Mouse (Mus musculus): ENCODE results near the gene Ablim1. TPM values are rescaled to one million over a fixed set of nuclear protein-coding genes. Genes with fewer than 3 reads are reported as not detected.

Ablim1 gene
- polyA plus RNA-seq, 1 experiment from 2014 or later, result 29.2 TPM

GRCm38 (mm10) chr19:57007291-57007690 is 307.4 kb downstream of the Ablim1 start:
- H3K4me2 ChIP-seq (ENCODE audit: low read depth, low read length), result peak overlapping the region; percentile 96
- H3K27me3 ChIP-seq (replicated peaks; ENCODE audit: control insufficient read depth, insufficient read depth, low read length), result peaks cover 5% of the 10 kb centered on the region; the same call in 1 of the 2 replicates
- 0 out of 2 replicates have a peak overlapping the region, but pooled peaks have one; percentile 13 for H3K27ac ChIP-seq (ENCODE audit: low read length)
- peak overlapping the region; percentile 68 for H3K4me3 ChIP-seq (ENCODE audit: low read length)
- no peaks in the 10 kb centered on the region for H3K9me3 ChIP-seq (ENCODE audit: control insufficient read depth, low read length)
- no peak for ATAC-seq
- H3K4me1 ChIP-seq (ENCODE audit: control insufficient read depth, insufficient read depth, low read length), result peaks cover 12% of the 10 kb centered on the region
- H3K36me3 ChIP-seq (ENCODE audit: control insufficient read depth, insufficient read depth, low read length), result no peaks in the 10 kb centered on the region
- H3K9ac ChIP-seq (ENCODE audit: low read depth, low read length), result peak overlapping the region; percentile 77
- WGBS, result 65% methylated on average over 16 of the region's 16 CpGs

DNA sequence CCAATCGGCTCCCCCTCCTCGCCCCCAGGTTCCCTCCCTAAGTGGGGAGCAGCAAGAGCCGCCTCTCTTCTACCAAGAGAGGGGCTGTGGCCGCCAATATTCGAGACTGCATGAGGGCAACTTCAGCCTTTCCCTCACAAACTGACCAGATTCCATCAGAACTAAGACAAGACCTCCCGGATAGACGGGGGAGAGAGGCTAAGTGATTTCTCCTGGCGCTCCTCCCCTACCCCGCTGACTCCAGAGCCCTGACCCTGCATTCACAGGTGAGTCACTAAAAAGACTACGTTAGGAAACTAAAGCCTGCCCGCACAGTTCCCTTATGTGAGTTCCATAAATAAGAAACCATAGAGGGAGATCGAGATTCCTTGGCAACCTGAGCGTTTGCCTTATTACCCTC is 307.9 kb downstream of the Ablim1 start:
- Histone ChIP-seq H3K9ac (ENCODE audit: low read depth, low read length) (peak overlapping the region; percentile 51), H3K4me1 (ENCODE audit: control insufficient read depth, insufficient read depth, low read length) (peaks cover 12% of the 10 kb centered on the region), H3K4me3 (ENCODE audit: low read length) (peak overlapping the region; percentile 68), H3K27ac (ENCODE audit: low read length) (no peak overlapping the region), H3K4me2 (ENCODE audit: low read depth, low read length) (peak overlapping the region; percentile 96), H3K9me3 (ENCODE audit: control insufficient read depth, low read length) (no peaks in the 10 kb centered on the region), H3K36me3 (ENCODE audit: control insufficient read depth, insufficient read depth, low read length) (no peaks in the 10 kb centered on the region), H3K27me3 (replicated peaks; ENCODE audit: control insufficient read depth, insufficient read depth, low read length) (peaks cover 5% of the 10 kb centered on the region; the same call in 1 of the 2 replicates)
- no peak for ATAC-seq
- 53% methylated on average over 13 of the region's 13 CpGs for WGBS

DNA sequence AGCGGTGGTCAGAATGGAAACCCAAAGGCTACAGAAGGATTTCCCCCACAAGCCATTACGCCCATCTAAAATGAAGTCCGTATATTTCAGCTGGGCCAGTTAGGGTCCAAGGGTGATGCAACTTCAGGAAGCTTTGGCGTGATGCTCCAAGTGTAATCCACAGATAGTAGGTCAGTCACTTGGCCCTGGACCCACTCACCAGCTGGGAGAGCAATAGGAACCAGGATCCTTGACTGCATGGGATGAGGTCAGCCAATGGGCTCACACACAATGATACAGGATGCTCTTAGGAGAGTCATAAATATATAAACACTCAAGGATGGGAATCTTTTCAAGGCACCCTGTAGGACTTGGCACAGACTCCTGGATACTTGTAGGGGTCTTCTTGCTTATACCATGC is 309.7 kb downstream of the Ablim1 start:
- H3K4me1 ChIP-seq (ENCODE audit: control insufficient read depth, insufficient read depth, low read length), result peaks cover 12% of the 10 kb centered on the region
- no peak overlapping the region for H3K4me3 ChIP-seq (ENCODE audit: low read length)
- no peak overlapping the region for H3K9ac ChIP-seq (ENCODE audit: low read depth, low read length)
- H3K27ac ChIP-seq (ENCODE audit: low read length), result no peak overlapping the region
- 80% methylated on average over 4 of the region's 4 CpGs for WGBS
- no peaks in the 10 kb centered on the region for H3K9me3 ChIP-seq (ENCODE audit: control insufficient read depth, low read length)
- no peak for ATAC-seq
- no peaks in the 10 kb centered on the region for H3K36me3 ChIP-seq (ENCODE audit: control insufficient read depth, insufficient read depth, low read length)
- peaks cover 5% of the 10 kb centered on the region; the same call in 1 of the 2 replicates for H3K27me3 ChIP-seq (replicated peaks; ENCODE audit: control insufficient read depth, insufficient read depth, low read length)
- no peak overlapping the region for H3K4me2 ChIP-seq (ENCODE audit: low read depth, low read length)

GRCm38 (mm10) chr19:57003460-57003810 is 311.3 kb downstream of the Ablim1 start:
- 38% methylated on average over 7 of the region's 7 CpGs for WGBS
- Histone ChIP-seq H3K9ac (ENCODE audit: low read depth, low read length) (no peak overlapping the region; the same call in 1 of the 2 replicates), H3K27me3 (replicated peaks; ENCODE audit: control insufficient read depth, insufficient read depth, low read length) (peaks cover 5% of the 10 kb centered on the region; the same call in 1 of the 2 replicates), H3K4me3 (ENCODE audit: low read length) (no peak overlapping the region), H3K36me3 (ENCODE audit: control insufficient read depth, insufficient read depth, low read length) (no peaks in the 10 kb centered on the region), H3K4me1 (ENCODE audit: control insufficient read depth, insufficient read depth, low read length) (peaks cover 13% of the 10 kb centered on the region), H3K4me2 (ENCODE audit: low read depth, low read length) (no peak overlapping the region), H3K9me3 (ENCODE audit: control insufficient read depth, low read length) (no peaks in the 10 kb centered on the region), H3K27ac (ENCODE audit: low read length) (peak overlapping the region; percentile 60)
- 0 out of 2 replicates have a peak, but pooled peaks have one; percentile 6 for ATAC-seq

DNA sequence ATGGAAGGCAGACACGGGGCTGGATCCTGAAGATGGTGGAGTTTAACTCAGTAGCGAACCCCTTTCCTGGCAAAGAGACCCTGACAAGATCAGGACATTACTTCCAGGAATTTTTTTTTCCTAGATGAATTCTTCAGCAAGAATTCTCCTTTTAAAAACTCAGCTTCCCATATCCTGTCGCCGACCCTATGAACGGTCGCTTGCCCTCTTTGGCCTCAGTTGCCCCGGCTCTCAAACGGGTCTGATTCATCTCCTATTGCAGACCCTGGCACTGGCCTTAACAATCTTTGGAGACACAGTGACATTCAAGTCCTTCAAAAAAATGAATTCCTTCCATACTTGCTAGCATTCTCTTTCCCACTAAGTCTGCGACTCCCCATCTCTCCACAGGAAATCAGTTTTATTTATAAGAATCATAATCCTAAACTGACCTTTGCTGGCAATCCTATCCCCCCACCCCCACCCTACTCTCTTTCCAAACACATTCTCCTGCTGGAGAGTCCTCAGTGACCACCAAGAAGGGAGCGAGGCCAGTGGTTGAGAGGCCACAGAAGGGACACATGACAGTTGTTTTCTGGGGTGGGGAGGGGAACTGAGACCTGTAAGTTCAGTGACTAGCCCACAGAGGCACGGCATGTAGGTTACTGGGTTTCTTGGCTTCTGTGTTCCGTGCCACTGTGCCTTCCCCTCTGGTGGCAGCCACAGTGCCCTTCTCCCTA is 311.8 kb downstream of the Ablim1 start:
- WGBS, result 59% methylated on average over 12 of the region's 12 CpGs
- H3K36me3 ChIP-seq (ENCODE audit: control insufficient read depth, insufficient read depth, low read length), result no peaks in the 10 kb centered on the region
- H3K27me3 ChIP-seq (replicated peaks; ENCODE audit: control insufficient read depth, insufficient read depth, low read length), result peaks cover 3% of the 10 kb centered on the region; the same call in 1 of the 2 replicates
- H3K9me3 ChIP-seq (ENCODE audit: control insufficient read depth, low read length), result no peaks in the 10 kb centered on the region
- H3K4me3 ChIP-seq (ENCODE audit: low read length), result no peak overlapping the region
- no peak overlapping the region for H3K4me2 ChIP-seq (ENCODE audit: low read depth, low read length)
- H3K4me1 ChIP-seq (ENCODE audit: control insufficient read depth, insufficient read depth, low read length), result peaks cover 15% of the 10 kb centered on the region
- H3K27ac ChIP-seq (ENCODE audit: low read length), result peak overlapping the region; percentile 60
- H3K9ac ChIP-seq (ENCODE audit: low read depth, low read length), result no peak overlapping the region
- ATAC-seq, result peak; percentile 11; the same call in 1 of the 2 replicates

DNA sequence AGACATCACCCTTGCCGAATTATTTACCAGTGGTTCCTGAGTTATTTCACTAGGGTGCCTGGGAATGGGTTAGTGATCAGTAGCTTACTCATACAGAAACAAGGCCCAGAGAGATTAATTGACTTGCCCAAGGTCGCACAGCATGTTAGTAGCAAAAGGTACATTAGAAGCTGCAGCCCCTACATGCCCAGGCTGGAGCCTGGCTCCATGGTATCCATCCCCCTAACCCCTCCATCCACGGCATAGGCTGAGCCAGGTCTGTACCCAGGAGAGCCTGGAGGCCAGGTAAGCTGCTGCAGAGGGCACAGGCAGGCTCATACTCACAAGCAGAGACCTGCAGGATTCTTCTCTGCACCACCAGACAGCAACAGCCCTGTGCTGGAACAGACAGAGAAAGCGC is 312.8 kb downstream of the Ablim1 start:
- Histone ChIP-seq H3K9me3 (ENCODE audit: control insufficient read depth, low read length) (no peaks in the 10 kb centered on the region), H3K27ac (ENCODE audit: low read length) (no peak overlapping the region), H3K36me3 (ENCODE audit: control insufficient read depth, insufficient read depth, low read length) (no peaks in the 10 kb centered on the region), H3K4me2 (ENCODE audit: low read depth, low read length) (no peak overlapping the region), H3K9ac (ENCODE audit: low read depth, low read length) (no peak overlapping the region), H3K27me3 (replicated peaks; ENCODE audit: control insufficient read depth, insufficient read depth, low read length) (no peaks in the 10 kb centered on the region), H3K4me1 (ENCODE audit: control insufficient read depth, insufficient read depth, low read length) (peaks cover 17% of the 10 kb centered on the region), H3K4me3 (ENCODE audit: low read length) (no peak overlapping the region)
- 87% methylated on average over 4 of the region's 4 CpGs for WGBS
- ATAC-seq, result no peak

GRCm38 (mm10) chr19:57000592-57000991 is 314.1 kb downstream of the Ablim1 start:
- H3K4me3 ChIP-seq (ENCODE audit: low read length), result no peak overlapping the region
- no peaks in the 10 kb centered on the region for H3K36me3 ChIP-seq (ENCODE audit: control insufficient read depth, insufficient read depth, low read length)
- 83% methylated on average over 5 of the region's 5 CpGs for WGBS
- no peak overlapping the region for H3K27ac ChIP-seq (ENCODE audit: low read length)
- H3K4me2 ChIP-seq (ENCODE audit: low read depth, low read length), result no peak overlapping the region
- H3K4me1 ChIP-seq (ENCODE audit: control insufficient read depth, insufficient read depth, low read length), result peaks cover 20% of the 10 kb centered on the region
- ATAC-seq, result no peak
- no peaks in the 10 kb centered on the region for H3K27me3 ChIP-seq (replicated peaks; ENCODE audit: control insufficient read depth, insufficient read depth, low read length)
- H3K9ac ChIP-seq (ENCODE audit: low read depth, low read length), result no peak overlapping the region
- no peaks in the 10 kb centered on the region for H3K9me3 ChIP-seq (ENCODE audit: control insufficient read depth, low read length)

- no peak overlapping the region for H3K27ac ChIP-seq (ENCODE audit: low read length)
- H3K9me3 ChIP-seq (ENCODE audit: control insufficient read depth, low read length), result no peaks in the 10 kb centered on the region
- H3K4me2 ChIP-seq (ENCODE audit: low read depth, low read length), result no peak overlapping the region
- H3K27me3 ChIP-seq (replicated peaks; ENCODE audit: control insufficient read depth, insufficient read depth, low read length), result no peaks in the 10 kb centered on the region
- no peak for ATAC-seq
- H3K4me3 ChIP-seq (ENCODE audit: low read length), result no peak overlapping the region
- H3K36me3 ChIP-seq (ENCODE audit: control insufficient read depth, insufficient read depth, low read length), result no peaks in the 10 kb centered on the region
- H3K9ac ChIP-seq (ENCODE audit: low read depth, low read length), result no peak overlapping the region
- peaks cover 20% of the 10 kb centered on the region for H3K4me1 ChIP-seq (ENCODE audit: control insufficient read depth, insufficient read depth, low read length)
- WGBS, result 68% methylated on average over 2 of the region's 2 CpGs
These were observed 314.9 kb downstream of the Ablim1 start for GRCm38 (mm10) chr19:56999781-57000180.

DNA sequence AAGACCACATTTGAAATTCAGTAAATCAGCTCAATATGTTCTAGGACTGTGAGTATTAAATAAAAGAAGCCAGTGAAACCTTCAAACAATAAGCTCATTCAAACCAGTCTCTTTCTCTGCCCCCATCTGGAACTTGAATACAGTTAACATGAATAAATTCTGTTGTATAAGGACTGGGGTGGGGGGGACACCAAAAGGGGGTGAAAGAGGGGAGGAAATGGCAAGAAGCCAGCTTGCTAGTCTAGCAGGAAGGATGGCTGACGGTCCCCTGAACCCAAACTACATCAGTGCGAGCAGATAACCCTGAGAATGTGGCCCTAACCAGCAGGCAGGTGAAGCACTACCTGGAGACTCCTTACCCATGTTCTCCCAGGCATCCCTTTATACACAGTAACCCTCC is 315.8 kb downstream of the Ablim1 start:
- Histone ChIP-seq H3K9ac (ENCODE audit: low read depth, low read length) (no peak overlapping the region), H3K36me3 (ENCODE audit: control insufficient read depth, insufficient read depth, low read length) (no peaks in the 10 kb centered on the region), H3K4me3 (ENCODE audit: low read length) (no peak overlapping the region), H3K27me3 (replicated peaks; ENCODE audit: control insufficient read depth, insufficient read depth, low read length) (no peaks in the 10 kb centered on the region), H3K4me2 (ENCODE audit: low read depth, low read length) (no peak overlapping the region), H3K27ac (ENCODE audit: low read length) (peak overlapping the region; percentile 9; the same call in 1 of the 2 replicates), H3K9me3 (ENCODE audit: control insufficient read depth, low read length) (no peaks in the 10 kb centered on the region), H3K4me1 (ENCODE audit: control insufficient read depth, insufficient read depth, low read length) (peaks cover 20% of the 10 kb centered on the region)
- ATAC-seq, result no peak
- 71% methylated on average over 2 of the region's 2 CpGs for WGBS

All from intestine, embryonic 16.5 days (tissue).